Mouse (Mus musculus) neural tube, embryonic 11.5 days (tissue): ENCODE measurements around the gene Ccnd2. TPM values are rescaled to one million over a fixed set of nuclear protein-coding genes. Genes with fewer than 3 reads are reported as not detected.

Experiments used
- ATAC-seq: fragments of 200-750 bp; cut with Nextera tagmentation; 2 replicates; pipeline ENCODE4 v1.8.0; 2017; ENCODE audit warnings: moderate number of reproducible peaks, mild to moderate bottlenecking, moderate TSS enrichment, moderate library complexity; ENCODE audit not compliant: insufficient read depth, low FRiP score, low TSS enrichment
- DNase-seq: peaks from one replicate; pipeline ENCODE4 v3.0.0-alpha.2; 2015; ENCODE audit warnings: low spot score
- H3K27ac ChIP-seq: fragments of 300-500 bp; sonication (generic); 2 replicates; pipeline ENCODE4 v1.5.1; 2014; ENCODE audit warnings: low read depth, mild to moderate bottlenecking, low read length
- H3K27me3 ChIP-seq: fragments of 300-500 bp; sonication (generic); 2 replicates; pipeline ENCODE4 v1.6.1; 2014; ENCODE audit warnings: mild to moderate bottlenecking, low read length, mixed read lengths; ENCODE audit not compliant: control insufficient read depth, insufficient read depth
- H3K36me3 ChIP-seq: fragments of 300-500 bp; sonication (generic); 2 replicates; pipeline ENCODE4 v1.6.1; 2014; ENCODE audit warnings: mild to moderate bottlenecking, low read length, moderate library complexity, mixed read lengths; ENCODE audit not compliant: control insufficient read depth, insufficient read depth
- H3K4me1 ChIP-seq: fragments of 300-500 bp; sonication (generic); 2 replicates; pipeline ENCODE4 v1.6.1; 2014; ENCODE audit warnings: low read length, mixed read lengths; ENCODE audit not compliant: control insufficient read depth, insufficient read depth
- H3K4me2 ChIP-seq: fragments of 300-500 bp; sonication (generic); 2 replicates; pipeline ENCODE4 v1.6.1; 2014; ENCODE audit warnings: low read depth, mild to moderate bottlenecking, moderate library complexity
- H3K4me3 ChIP-seq: fragments of 300-500 bp; sonication (generic); 2 replicates; pipeline ENCODE4 v1.5.1; 2014; ENCODE audit warnings: low read depth, low read length
- H3K9ac ChIP-seq: fragments of 300-500 bp; sonication (generic); 2 replicates; pipeline ENCODE4 v1.6.1; 2014; ENCODE audit warnings: mild to moderate bottlenecking, low read length
- H3K9me3 ChIP-seq: fragments of 300-500 bp; sonication (generic); 2 replicates; pipeline ENCODE4 v1.6.1; 2016; ENCODE audit warnings: low read length; ENCODE audit not compliant: control insufficient read depth
- WGBS: fragments of 180-500 bp; shearing (Covaris S2); extraction: QIAGEN DNeasy Blood & Tissue Kit; methylation state at CpG from one replicate; pipeline ENCODE4 v1.1.7; 2014; 5-methylcytosine and 5-hydroxymethylcytosine counted together
- polyA plus RNA-seq: library from polyadenylated mRNA; unstranded; fragments of >200 nt; fragmentation: Nextera tagmentation; extraction: Ambion mirVana; gene quantifications from 2 replicates; pipeline ENCODE4 v1.2.1, GENCODE M21; 2014

The Ccnd2 gene
- 934 and 952 TPM in 2 replicates for polyA plus RNA-seq

- peak within 1 kb of the TSS; percentile 68 for H3K4me3 ChIP-seq
- H3K27ac ChIP-seq, result peak within 1 kb of the TSS; percentile 76
- peak; percentile 7; the same call in 1 of the 2 replicates for ATAC-seq
- H3K9ac ChIP-seq, result peak within 1 kb of the TSS; percentile 54
- peaks cover 24% of the 10 kb centered on the region for H3K27me3 ChIP-seq
- peaks cover 35% of the 10 kb centered on the region for H3K4me1 ChIP-seq
- 1% methylated on average over 37 of the region's 40 CpGs for WGBS
- no peaks in the 10 kb centered on the region for H3K9me3 ChIP-seq
- peak; percentile 75 for DNase-seq
- H3K4me2 ChIP-seq, result peak within 1 kb of the TSS; percentile 94
- no peaks in the 10 kb centered on the region for H3K36me3 ChIP-seq
These were observed at the start of gene Ccnd2 for GRCm38 (mm10) chr6:127152106-127152951. TSS of gene Ccnd2 (minus strand) at chr6:127152193.

DNA sequence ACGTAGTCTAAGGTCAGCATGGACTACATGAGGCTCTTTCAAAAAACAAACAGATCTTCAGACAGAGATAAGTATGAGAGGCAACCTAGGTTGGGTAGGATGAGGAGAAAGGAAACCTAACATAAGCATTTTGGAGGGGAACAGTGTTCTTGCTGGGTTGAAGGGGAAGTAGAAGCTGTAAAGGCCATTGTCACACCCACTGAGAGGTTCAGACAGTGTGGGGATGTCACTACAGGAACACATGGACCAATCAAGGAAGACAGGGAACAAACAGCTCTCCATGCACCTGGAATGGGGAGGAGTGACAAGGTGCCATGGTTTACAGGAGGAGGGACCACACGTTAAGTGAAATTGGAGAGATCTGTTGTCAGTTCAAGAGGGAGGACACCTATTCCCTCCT, 45.0 kb upstream of the Ccnd2 start:
- H3K27me3 ChIP-seq, result no peaks in the 10 kb centered on the region
- 84% methylated on average over 2 of the region's 2 CpGs for WGBS
- no peak overlapping the region for H3K27ac ChIP-seq
- no peak overlapping the region for H3K9ac ChIP-seq
- H3K4me2 ChIP-seq, result no peak overlapping the region
- no peak overlapping the region for H3K4me3 ChIP-seq
- ATAC-seq (no peak), DNase-seq (no peak)
- no peaks in the 10 kb centered on the region for H3K4me1 ChIP-seq
- H3K36me3 ChIP-seq, result no peaks in the 10 kb centered on the region
- H3K9me3 ChIP-seq, result no peaks in the 10 kb centered on the region

GRCm38 (mm10) chr6:127181296-127181695, 29.3 kb upstream of the Ccnd2 start:
- DNase-seq, result no peak
- Histone ChIP-seq H3K4me2 (no peak overlapping the region), H3K4me1 (peaks cover 11% of the 10 kb centered on the region), H3K9me3 (no peaks in the 10 kb centered on the region), H3K9ac (no peak overlapping the region), H3K27ac (no peak overlapping the region), H3K4me3 (no peak overlapping the region), H3K36me3 (no peaks in the 10 kb centered on the region), H3K27me3 (no peaks in the 10 kb centered on the region)
- whole genome bisulfite sequencing, result 85% methylated on average over 12 of the region's 12 CpGs
- no peak for ATAC-seq

GRCm38 (mm10) chr6:127179056-127179759, 27.2 kb upstream of the Ccnd2 start:
- H3K27ac ChIP-seq, result no peak overlapping the region
- H3K4me2 ChIP-seq, result no peak overlapping the region
- 72% methylated on average over 12 of the region's 12 CpGs for WGBS
- H3K9ac ChIP-seq, result no peak overlapping the region
- H3K4me3 ChIP-seq, result no peak overlapping the region
- ATAC-seq (no peak), DNase-seq (peak; percentile 26)
- no peaks in the 10 kb centered on the region for H3K9me3 ChIP-seq
- H3K4me1 ChIP-seq, result peaks cover 7% of the 10 kb centered on the region
- no peaks in the 10 kb centered on the region for H3K36me3 ChIP-seq
- no peaks in the 10 kb centered on the region for H3K27me3 ChIP-seq

- no peak overlapping the region for H3K27ac ChIP-seq
- no peaks in the 10 kb centered on the region for H3K9me3 ChIP-seq
These were observed 26.0 kb upstream of the Ccnd2 start for GRCm38 (mm10) chr6:127177962-127178361.

GRCm38 (mm10) chr6:127177441-127177840, 25.4 kb upstream of the Ccnd2 start:
- no peak overlapping the region for H3K27ac ChIP-seq
- H3K27me3 ChIP-seq, result no peaks in the 10 kb centered on the region
- H3K9me3 ChIP-seq, result no peaks in the 10 kb centered on the region
- no peak overlapping the region for H3K4me3 ChIP-seq
- no peak overlapping the region for H3K4me2 ChIP-seq
- WGBS, result 34% methylated on average over 4 of the region's 4 CpGs
- H3K9ac ChIP-seq, result no peak overlapping the region
- DNase-seq (no peak), ATAC-seq (no peak)
- H3K36me3 ChIP-seq, result no peaks in the 10 kb centered on the region
- H3K4me1 ChIP-seq, result peaks cover 7% of the 10 kb centered on the region

More at GRCm38 (mm10) chr6:127177962-127178361, 26.0 kb upstream of the Ccnd2 start:
- WGBS, result 70% methylated on average over 7 of the region's 7 CpGs
- H3K4me2 ChIP-seq, result no peak overlapping the region
- H3K36me3 ChIP-seq, result no peaks in the 10 kb centered on the region
- no peak overlapping the region for H3K9ac ChIP-seq
- no peaks in the 10 kb centered on the region for H3K27me3 ChIP-seq
- ATAC-seq, result no peak
- no peak overlapping the region for H3K4me3 ChIP-seq
- peaks cover 7% of the 10 kb centered on the region for H3K4me1 ChIP-seq
- peak; percentile 23 for DNase-seq

GRCm38 (mm10) chr6:127172461-127172860, 20.5 kb upstream of the Ccnd2 start:
- no peak for ATAC-seq
- H3K27me3 ChIP-seq, result no peaks in the 10 kb centered on the region
- no peak overlapping the region for H3K27ac ChIP-seq
- no peaks in the 10 kb centered on the region for H3K9me3 ChIP-seq
- no peak overlapping the region for H3K9ac ChIP-seq
- DNase-seq, result no peak
- H3K4me3 ChIP-seq, result no peak overlapping the region
- 89% methylated on average over 11 of the region's 11 CpGs for WGBS
- H3K4me2 ChIP-seq, result no peak overlapping the region
- peaks cover under 1% of the 10 kb centered on the region; the same call in 1 of the 2 replicates for H3K4me1 ChIP-seq
- H3K36me3 ChIP-seq, result no peaks in the 10 kb centered on the region

- Histone ChIP-seq H3K4me1 (no peaks in the 10 kb centered on the region), H3K4me2 (no peak overlapping the region), H3K4me3 (no peak overlapping the region), H3K27me3 (no peaks in the 10 kb centered on the region), H3K27ac (no peak overlapping the region), H3K9me3 (no peaks in the 10 kb centered on the region), H3K9ac (no peak overlapping the region), H3K36me3 (no peaks in the 10 kb centered on the region)
- ATAC-seq (no peak), DNase-seq (no peak)
- WGBS, result 88% methylated on average over 8 of the region's 8 CpGs
These were observed 18.7 kb upstream of the Ccnd2 start for GRCm38 (mm10) chr6:127170734-127171133.
